Mouse (Mus musculus) lung, adult 2 months (tissue): ENCODE measurements around the gene Cfap58.

Source experiments
- CTCF ChIP-seq: fragments of 200-500 bp; IDR thresholded peaks from 2 replicates; pipeline ENCODE4 v1.5.1; 2011; ENCODE audit warnings: mild to moderate bottlenecking, low read length, control low read depth; ENCODE audit not compliant: insufficient read depth
- POLR2A ChIP-seq: fragments of 200-500 bp; IDR thresholded peaks from 2 replicates; pipeline ENCODE4 v1.6.1; 2011; ENCODE audit warnings: low read depth, mild to moderate bottlenecking, control low read depth, low read length, borderline replicate concordance; ENCODE audit errors: extremely low read depth

DNA sequence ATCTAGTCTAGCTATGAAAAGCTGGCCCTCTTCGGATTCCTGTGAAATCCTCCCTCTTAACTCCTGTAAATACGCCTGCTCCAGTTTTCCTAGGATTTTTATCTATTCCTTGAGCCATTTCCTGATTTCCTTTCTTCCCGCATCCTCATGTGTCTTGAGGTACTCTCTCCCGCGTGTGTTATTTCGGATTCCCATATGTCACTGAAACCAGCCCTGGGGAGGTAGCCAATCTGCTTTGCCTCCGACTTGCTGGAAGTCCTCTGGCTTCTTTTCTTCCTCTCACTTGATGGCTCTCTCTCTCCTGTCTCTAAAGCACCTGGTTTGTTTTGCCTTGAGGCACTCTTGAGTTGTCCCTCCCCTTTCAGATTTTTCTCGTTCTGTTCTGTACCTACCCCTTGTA lies 87.9 kb downstream of the Cfap58 start:
- TF ChIP-seq POLR2A (no peak), CTCF (no peak)
